Mouse (Mus musculus): ENCODE results near the gene Opa3.

DNA sequence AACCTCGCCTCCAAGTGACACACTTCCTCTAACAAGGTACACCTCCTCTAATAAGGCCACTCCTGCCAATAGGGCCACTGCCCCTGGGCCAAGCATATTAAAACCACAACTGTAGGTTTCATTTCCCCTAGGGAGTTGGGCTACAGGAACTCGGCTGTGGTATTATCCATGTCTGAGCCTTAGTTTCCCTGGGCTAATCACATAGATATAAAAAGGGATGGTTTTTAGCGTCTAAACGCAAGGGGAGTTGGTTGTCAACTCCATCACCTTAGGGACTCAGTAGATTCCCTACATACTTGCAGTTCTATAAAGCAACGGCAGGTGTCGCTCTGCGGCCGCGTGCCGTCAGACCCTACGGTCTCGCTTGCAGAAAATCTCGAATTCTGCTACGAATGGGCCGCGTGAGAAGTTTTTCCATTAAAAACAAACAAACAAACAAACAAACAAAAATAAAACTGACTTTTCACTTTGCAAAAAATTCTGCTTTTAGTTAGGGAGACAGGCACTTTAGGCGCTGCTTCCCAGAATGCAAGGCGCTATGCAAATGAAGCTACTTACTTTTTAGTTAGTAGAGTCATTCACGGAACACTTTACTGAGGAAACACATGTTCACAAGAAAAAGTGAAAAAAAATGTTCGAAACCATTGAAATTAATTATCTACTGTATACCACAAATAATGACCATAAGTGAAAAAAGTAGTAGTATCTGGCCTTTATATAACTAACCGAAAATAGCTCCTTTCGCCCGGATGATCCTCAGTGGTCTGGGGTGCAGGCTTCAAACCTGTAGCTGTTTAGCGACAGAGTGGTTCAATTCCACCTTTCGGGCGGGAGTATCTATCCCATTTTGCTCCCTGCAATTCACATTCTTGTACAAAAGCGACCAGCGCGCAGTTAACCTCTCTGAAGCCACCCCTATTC lies 72.6 kb downstream of the Opa3 start:
- peak; percentile 95 for TF ChIP-seq CTCF (IDR thresholded peaks at IDR 0.05; ENCODE audit: borderline replicate concordance, extremely low read depth, insufficient read depth, insufficient read length)
- no peak for TF ChIP-seq POLR2A (IDR thresholded peaks at IDR 0.05; ENCODE audit: borderline replicate concordance, extremely low read depth, insufficient read depth, insufficient read length, poor library complexity, severe bottlenecking)

Data from brain, embryonic 14.5 days (tissue).